Mouse (Mus musculus) forebrain, embryonic 16.5 days (tissue): ENCODE data around the gene Ccdc33. TPM values are rescaled to one million over a fixed set of nuclear protein-coding genes. Genes with fewer than 3 reads are reported as not detected.
A peak's percentile ranks its signal among the peaks of the same experiment; 100 is the strongest.

Source experiments
- ATAC-seq: fragments of 200-750 bp; cut with Nextera tagmentation; 2 replicates; pipeline ENCODE4 v1.8.0; 2017; ENCODE audit warnings: mild to moderate bottlenecking, moderate library complexity
- H3K27ac ChIP-seq: fragments of 300-500 bp; sonication (generic); 2 replicates; pipeline ENCODE4 v1.5.1; 2014; ENCODE audit warnings: low read length, control low read depth
- H3K27me3 ChIP-seq: fragments of 300-500 bp; sonication (generic); replicated peaks from 2 replicates; pipeline ENCODE4 v1.6.1; 2014; ENCODE audit warnings: low read length; ENCODE audit not compliant: control insufficient read depth, insufficient read depth
- H3K36me3 ChIP-seq: fragments of 300-500 bp; sonication (generic); 2 replicates; pipeline ENCODE4 v1.6.1; 2014; ENCODE audit not compliant: control insufficient read depth, insufficient read depth
- H3K4me1 ChIP-seq: fragments of 300-500 bp; sonication (generic); replicated peaks from 2 replicates; pipeline ENCODE4 v1.6.1; 2014; ENCODE audit warnings: low read length; ENCODE audit not compliant: control insufficient read depth, insufficient read depth
- H3K4me2 ChIP-seq: fragments of 300-500 bp; sonication (generic); 2 replicates; pipeline ENCODE4 v1.6.1; 2014; ENCODE audit warnings: mild to moderate bottlenecking, low read length, control low read depth
- H3K4me3 ChIP-seq: fragments of 300-500 bp; sonication (generic); replicated peaks from 2 replicates; pipeline ENCODE4 v1.5.1; 2014; ENCODE audit warnings: mild to moderate bottlenecking, low read length, control low read depth
- H3K9ac ChIP-seq: fragments of 300-500 bp; sonication (generic); replicated peaks from 2 replicates; pipeline ENCODE4 v1.6.1; 2014; ENCODE audit warnings: low read depth, low read length, control low read depth
- H3K9me3 ChIP-seq: fragments of 300-500 bp; sonication (generic); 2 replicates; pipeline ENCODE4 v1.6.1; 2016; ENCODE audit warnings: low read length; ENCODE audit not compliant: control insufficient read depth
- WGBS: fragments of 180-500 bp; shearing (Covaris S2); extraction: QIAGEN DNeasy Blood & Tissue Kit; methylation state at CpG from one replicate; pipeline ENCODE4 v1.1.7; 2014; 5-methylcytosine and 5-hydroxymethylcytosine counted together
- polyA plus RNA-seq: library from polyadenylated mRNA; unstranded; fragments of >200 nt; fragmentation: Nextera tagmentation; extraction: Ambion mirVana; gene quantifications from 2 replicates; pipeline ENCODE4 v1.2.1, GENCODE M21; 2015

Gene Ccdc33
- polyA plus RNA-seq, 1 experiment from 2014 or later = 0.79 TPM

DNA sequence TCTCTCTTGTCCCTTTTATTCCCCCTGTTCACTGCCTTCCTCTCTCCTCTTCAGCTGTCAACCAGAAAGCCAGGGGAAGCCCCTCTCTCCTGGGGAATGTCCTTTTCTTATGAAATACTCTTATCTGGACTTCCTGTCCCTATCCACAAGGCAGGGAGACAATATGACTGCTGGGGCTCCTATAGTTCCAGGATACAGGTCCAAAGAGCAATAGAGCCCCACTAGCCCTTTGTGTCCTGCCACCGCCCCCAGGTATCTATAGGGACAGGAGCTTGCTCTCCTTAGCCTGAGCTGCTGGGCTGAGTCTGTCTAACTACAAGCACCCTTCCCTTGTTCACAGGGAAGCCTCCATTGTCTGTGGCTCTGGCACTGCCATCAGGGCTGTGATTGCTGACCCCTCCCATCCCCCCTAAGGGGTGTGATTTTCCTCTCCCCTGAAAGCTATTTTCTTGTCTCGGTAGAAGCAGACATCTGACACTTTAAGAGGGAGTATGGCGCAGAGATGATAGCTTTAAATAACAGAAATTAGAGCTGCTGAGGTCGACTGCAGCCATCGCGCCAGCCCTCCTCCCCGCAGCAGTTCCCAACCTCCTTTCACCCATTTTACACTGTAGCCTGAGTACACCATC, 3.2 kb downstream of the Ccdc33 start:
- no peaks in the 10 kb centered on the region for H3K36me3 ChIP-seq
- no peaks in the 10 kb centered on the region for H3K9me3 ChIP-seq
- peak; percentile 16 for ATAC-seq
- peak overlapping the region; percentile 37; the same call in 1 of the 2 replicates for H3K9ac ChIP-seq
- WGBS = 32% methylated on average over 7 of the region's 7 CpGs
- no peak overlapping the region for H3K4me3 ChIP-seq
- H3K27me3 ChIP-seq = no peaks in the 10 kb centered on the region
- H3K4me1 ChIP-seq = peaks cover 66% of the 10 kb centered on the region
- H3K4me2 ChIP-seq = no peak overlapping the region
- H3K27ac ChIP-seq = peak overlapping the region; percentile 100

GRCm38 (mm10) chr9:58114019-58114418, 4.6 kb downstream of the Ccdc33 start:
- H3K9ac ChIP-seq = peak overlapping the region; percentile 28
- ATAC-seq = no peak
- H3K27me3 ChIP-seq = no peaks in the 10 kb centered on the region
- no peaks in the 10 kb centered on the region for H3K9me3 ChIP-seq
- no peak overlapping the region for H3K4me3 ChIP-seq
- peak overlapping the region; percentile 19; the same call in 1 of the 2 replicates for H3K4me2 ChIP-seq
- no peaks in the 10 kb centered on the region for H3K36me3 ChIP-seq
- peak overlapping the region; percentile 100 for H3K27ac ChIP-seq
- 10% methylated on average over 9 of the region's 9 CpGs for WGBS
- peaks cover 72% of the 10 kb centered on the region for H3K4me1 ChIP-seq

- peak overlapping the region; percentile 43 for H3K9ac ChIP-seq
- ATAC-seq = peak; percentile 24
- no peaks in the 10 kb centered on the region for H3K27me3 ChIP-seq
- WGBS = 2% methylated on average over 22 of the region's 22 CpGs
- H3K4me2 ChIP-seq = peak overlapping the region; percentile 53
- H3K36me3 ChIP-seq = no peaks in the 10 kb centered on the region
- H3K4me3 ChIP-seq = peak overlapping the region; percentile 24
- H3K9me3 ChIP-seq = no peaks in the 10 kb centered on the region
- peak overlapping the region; percentile 100 for H3K27ac ChIP-seq
- peaks cover 68% of the 10 kb centered on the region for H3K4me1 ChIP-seq
Observed at GRCm38 (mm10) chr9:58113279-58113884, 5.2 kb downstream of the Ccdc33 start.

DNA sequence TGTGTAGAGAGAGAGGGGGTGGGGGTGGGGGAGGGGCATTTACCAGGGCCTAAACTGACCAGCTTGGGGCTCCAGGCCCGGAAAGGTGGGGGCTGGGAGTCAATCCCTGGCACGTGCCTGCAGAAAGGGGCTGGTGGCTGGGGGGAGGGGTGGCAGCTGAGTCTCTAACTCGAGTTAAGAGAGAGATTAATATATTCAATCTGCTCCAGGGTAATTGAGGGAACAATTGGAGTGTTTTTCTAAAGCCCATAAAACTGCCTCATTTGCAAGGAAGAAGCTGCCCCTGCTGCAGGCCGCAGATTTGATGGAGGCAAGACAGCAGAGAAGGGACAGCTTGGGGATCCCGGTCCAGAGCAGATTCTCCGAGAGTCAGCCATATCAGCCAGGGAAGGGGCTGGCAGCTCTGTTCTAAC, 5.8 kb downstream of the Ccdc33 start:
- Histone ChIP-seq H3K9ac (peak overlapping the region; percentile 43), H3K36me3 (no peaks in the 10 kb centered on the region), H3K4me3 (peak overlapping the region; percentile 24)

DNA sequence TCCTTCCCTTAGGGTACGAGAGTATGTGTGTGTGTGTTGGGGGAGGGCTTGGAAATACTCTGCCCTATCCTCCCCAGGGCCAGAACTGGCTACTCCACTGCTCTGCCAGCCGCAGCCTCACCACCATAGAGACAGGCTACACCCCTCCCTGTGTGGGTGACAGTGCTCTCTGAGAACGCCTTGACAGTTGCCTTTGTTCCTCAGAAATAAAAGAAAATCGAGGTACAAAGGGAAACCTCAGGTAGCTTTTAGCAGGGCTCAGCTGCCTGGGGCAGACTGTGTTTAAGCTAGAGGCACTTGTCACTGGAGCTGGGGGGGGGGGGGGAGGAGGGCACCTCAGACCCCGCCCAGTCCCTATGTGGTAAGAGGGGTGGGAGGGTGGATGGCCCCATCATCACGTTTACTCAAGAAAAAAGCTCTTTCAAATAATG, 6.3 kb downstream of the Ccdc33 start:
- Histone ChIP-seq H3K4me2 (peak overlapping the region; percentile 25), H3K9me3 (no peaks in the 10 kb centered on the region), H3K27me3 (no peaks in the 10 kb centered on the region), H3K4me3 (no peak overlapping the region), H3K4me1 (peaks cover 75% of the 10 kb centered on the region), H3K27ac (peak overlapping the region; percentile 100), H3K9ac (peak overlapping the region; percentile 50), H3K36me3 (no peaks in the 10 kb centered on the region)
- peak; percentile 72 for ATAC-seq
- WGBS = 5% methylated on average over 6 of the region's 6 CpGs

More for the DNA sequence above, 5.8 kb downstream of the Ccdc33 start:
- no peaks in the 10 kb centered on the region for H3K27me3 ChIP-seq
- peak overlapping the region; percentile 53 for H3K4me2 ChIP-seq
- H3K4me1 ChIP-seq = peaks cover 70% of the 10 kb centered on the region
- ATAC-seq = peak; percentile 67
- H3K9me3 ChIP-seq = no peaks in the 10 kb centered on the region
- WGBS = 3% methylated on average over 6 of the region's 6 CpGs
- peak overlapping the region; percentile 100 for H3K27ac ChIP-seq

DNA sequence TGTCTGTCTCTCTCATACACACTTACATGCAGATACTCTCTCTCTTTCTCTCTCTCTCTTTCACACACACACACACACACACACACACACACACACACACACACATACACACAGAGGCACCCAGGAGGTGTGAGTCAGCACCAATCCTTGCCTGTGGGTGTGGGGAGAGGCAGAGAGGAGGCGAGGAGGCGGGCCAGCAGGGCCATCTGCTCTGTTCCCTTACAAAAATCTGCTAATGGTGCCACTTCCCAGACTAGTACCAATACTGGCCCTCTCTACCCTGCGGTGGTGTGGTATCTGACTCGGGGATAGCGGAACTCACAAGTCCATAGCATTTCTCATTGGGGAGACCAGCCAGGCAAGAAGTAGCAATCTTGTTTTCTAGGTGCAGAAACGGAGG, 7.2 kb downstream of the Ccdc33 start:
- 35% methylated on average over 6 of the region's 6 CpGs for WGBS
- Histone ChIP-seq H3K4me2 (0 out of 2 replicates have a peak overlapping the region, but pooled peaks have one; percentile 25), H3K4me3 (no peak overlapping the region), H3K9me3 (no peaks in the 10 kb centered on the region), H3K4me1 (peaks cover 74% of the 10 kb centered on the region), H3K36me3 (no peaks in the 10 kb centered on the region), H3K27me3 (no peaks in the 10 kb centered on the region), H3K27ac (peak overlapping the region; percentile 100), H3K9ac (peak overlapping the region; percentile 50; the same call in 1 of the 2 replicates)
- peak; percentile 47 for ATAC-seq

DNA sequence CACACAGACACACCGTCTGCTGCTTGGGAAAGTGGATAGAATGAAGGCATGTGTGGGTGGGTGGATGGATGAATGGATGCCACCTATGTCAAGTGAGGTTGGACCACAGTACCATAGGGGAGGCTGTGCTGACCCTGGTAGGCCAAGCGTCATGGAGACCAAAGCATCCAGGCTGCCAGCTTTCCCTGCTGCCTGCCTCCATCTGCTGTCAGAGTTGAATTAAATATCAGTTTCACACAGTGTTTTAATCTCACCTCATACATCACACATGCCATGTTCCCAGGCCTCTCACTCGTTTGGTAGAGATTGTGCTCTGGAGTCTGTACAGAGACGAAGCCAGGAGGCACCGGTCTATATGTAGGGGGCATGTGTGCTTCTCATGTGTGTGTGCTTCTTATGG, 7.8 kb downstream of the Ccdc33 start:
- peak overlapping the region; percentile 100 for H3K27ac ChIP-seq
- H3K9me3 ChIP-seq = no peaks in the 10 kb centered on the region
- no peak overlapping the region for H3K4me2 ChIP-seq
- H3K4me3 ChIP-seq = no peak overlapping the region
- H3K4me1 ChIP-seq = peaks cover 68% of the 10 kb centered on the region
- no peaks in the 10 kb centered on the region for H3K27me3 ChIP-seq
- H3K9ac ChIP-seq = no peak overlapping the region
- H3K36me3 ChIP-seq = no peaks in the 10 kb centered on the region
- 33% methylated on average over 5 of the region's 5 CpGs for WGBS
- ATAC-seq = peak; percentile 11; the same call in 1 of the 2 replicates

DNA sequence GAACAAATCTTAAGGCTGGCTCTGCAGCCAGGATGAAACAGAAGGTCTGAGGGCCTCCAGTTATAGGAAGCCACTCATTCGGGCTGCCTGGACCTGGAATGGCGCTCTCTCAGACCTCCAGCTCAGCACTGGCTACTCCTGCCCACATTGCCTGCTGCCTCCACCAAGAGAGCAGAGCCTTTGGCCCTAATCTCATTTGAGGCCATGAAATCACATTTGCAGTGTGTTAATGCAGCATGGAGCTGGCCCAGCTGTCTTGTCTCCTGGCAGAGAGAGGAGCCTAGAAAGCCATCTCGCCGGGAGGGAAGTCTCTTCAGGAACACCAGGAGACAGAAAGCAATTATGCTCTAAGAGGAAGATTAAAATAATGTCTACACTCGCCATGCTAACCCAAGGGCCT, 11.1 kb downstream of the Ccdc33 start:
- peaks cover 45% of the 10 kb centered on the region for H3K4me1 ChIP-seq
- H3K27ac ChIP-seq = peak overlapping the region; percentile 29; the same call in 1 of the 2 replicates

DNA sequence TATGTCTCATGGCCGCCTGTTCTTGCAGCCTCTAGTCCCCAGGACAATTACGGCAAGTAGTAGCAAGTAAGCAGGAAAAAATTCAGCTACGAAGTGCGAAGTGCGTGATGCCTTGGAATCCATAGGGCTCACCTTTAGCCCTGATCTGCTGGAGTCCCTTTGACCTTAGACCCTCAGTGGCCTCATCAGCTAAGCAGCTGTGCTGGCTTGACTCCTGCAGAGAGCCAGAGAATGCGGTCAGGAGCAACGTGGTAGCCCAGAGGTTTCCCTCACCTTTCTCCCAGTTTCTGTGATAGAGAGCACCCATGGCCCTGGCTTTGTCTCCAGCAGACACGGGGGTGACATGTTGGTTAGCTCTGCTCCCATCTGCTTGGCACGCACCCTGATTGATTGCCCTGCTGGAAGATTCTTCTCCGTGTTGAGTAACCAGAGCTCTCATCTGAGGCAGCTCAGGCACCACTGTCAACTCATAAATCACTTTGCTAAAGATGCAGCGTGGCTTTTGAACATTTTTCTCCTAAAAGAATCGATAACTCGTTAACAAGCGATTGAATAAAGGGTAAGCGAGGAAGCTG, 12.9 kb downstream of the Ccdc33 start:
- Histone ChIP-seq H3K36me3 (no peaks in the 10 kb centered on the region), H3K4me2 (no peak overlapping the region), H3K27me3 (no peaks in the 10 kb centered on the region), H3K4me1 (peaks cover 31% of the 10 kb centered on the region), H3K27ac (no peak overlapping the region), H3K9me3 (no peaks in the 10 kb centered on the region), H3K4me3 (no peak overlapping the region), H3K9ac (no peak overlapping the region)
- 66% methylated on average over 15 of the region's 15 CpGs for WGBS
- no peak for ATAC-seq

More for the DNA sequence above, 11.1 kb downstream of the Ccdc33 start:
- no peak overlapping the region for H3K4me2 ChIP-seq
- no peak overlapping the region for H3K4me3 ChIP-seq
- no peaks in the 10 kb centered on the region for H3K27me3 ChIP-seq
- ATAC-seq = no peak
- WGBS = 51% methylated on average over 5 of the region's 5 CpGs
- H3K9me3 ChIP-seq = no peaks in the 10 kb centered on the region
- no peaks in the 10 kb centered on the region for H3K36me3 ChIP-seq
- no peak overlapping the region for H3K9ac ChIP-seq
